Mouse (Mus musculus) right cerebral cortex, postnatal 25 days (tissue): ENCODE results near the gene Txndc11.
"Not testable (repeated sequence)": the region's sequence is repeated elsewhere in the genome, so short reads cannot be mapped to it uniquely, and the experiment has no call there.

Experiments used
- DNase-seq: peaks from one replicate; pipeline ENCODE4 v3.0.0; 2022

The Txndc11 gene

GRCm38 (mm10) chr16:11134348-11135344 is at the start of gene Txndc11:
TSS of gene Txndc11 (minus strand) at chr16:11134650.
- DNase-seq, result peak; percentile 100

DNA sequence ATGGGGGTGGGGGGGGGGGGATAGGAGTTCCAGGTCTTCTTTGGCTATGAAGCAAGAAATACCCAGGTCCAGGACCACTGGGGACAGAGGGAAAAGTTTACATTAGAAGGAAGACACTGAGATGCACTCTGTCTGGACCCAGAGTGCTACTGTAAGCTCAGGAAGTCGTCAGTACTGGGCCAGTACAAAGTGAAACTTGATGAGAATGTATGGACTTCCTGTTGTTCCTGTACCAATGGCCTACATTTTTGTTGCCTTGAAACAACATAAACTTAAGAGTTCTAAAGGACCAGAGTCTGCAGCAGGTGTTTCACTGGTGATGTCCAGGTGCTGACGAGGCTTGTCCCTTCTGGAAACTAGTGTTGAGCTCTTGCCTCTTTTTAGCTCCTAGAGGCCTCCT is 43.0 kb upstream of the Txndc11 start:
- no peak for DNase-seq

GRCm38 (mm10) chr16:11176884-11177244 is 42.4 kb upstream of the Txndc11 start:
- DNase-seq, result no peak

DNA sequence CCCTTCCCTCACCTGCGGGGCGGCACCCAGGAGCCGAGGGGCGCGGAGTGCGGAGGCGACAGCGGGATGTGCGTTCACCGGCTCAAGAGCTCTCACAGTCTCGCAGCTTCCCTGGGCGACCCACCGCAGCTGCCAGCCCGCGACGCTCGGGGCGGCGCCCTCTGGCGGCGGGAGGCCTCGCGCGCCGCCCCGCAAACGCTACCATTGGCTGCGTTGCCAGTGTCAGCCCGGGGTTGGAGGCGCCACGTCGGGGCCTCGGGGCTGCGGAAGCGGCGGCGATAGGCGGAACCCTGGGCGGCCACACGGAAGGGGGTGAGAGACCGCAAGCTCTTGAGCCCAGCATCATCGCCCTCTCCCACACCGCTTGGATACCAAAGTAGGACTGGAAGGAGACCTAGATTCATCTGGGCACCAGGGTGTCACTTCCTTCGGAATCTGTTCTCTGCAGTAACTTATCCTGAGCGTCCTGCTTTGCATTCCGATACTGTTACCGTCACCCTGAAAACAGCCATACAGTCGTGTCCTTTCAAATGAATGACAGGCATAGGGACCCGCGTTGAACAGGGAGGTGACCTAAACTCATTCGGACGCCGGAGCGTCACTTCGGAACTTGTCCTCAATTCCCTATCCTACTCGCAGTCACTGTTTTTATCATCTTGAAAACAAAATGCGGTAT is 41.9 kb upstream of the Txndc11 start, which contains the start of gene Zc3h7a:
Gene Zc3h7a, minus strand, starts transcription at position 186 of the 676 bp plus-strand sequence.
- peak; percentile 91 for DNase-seq

GRCm38 (mm10) chr16:11175489-11176207 is 41.2 kb upstream of the Txndc11 start:
- no peak for DNase-seq

DNA sequence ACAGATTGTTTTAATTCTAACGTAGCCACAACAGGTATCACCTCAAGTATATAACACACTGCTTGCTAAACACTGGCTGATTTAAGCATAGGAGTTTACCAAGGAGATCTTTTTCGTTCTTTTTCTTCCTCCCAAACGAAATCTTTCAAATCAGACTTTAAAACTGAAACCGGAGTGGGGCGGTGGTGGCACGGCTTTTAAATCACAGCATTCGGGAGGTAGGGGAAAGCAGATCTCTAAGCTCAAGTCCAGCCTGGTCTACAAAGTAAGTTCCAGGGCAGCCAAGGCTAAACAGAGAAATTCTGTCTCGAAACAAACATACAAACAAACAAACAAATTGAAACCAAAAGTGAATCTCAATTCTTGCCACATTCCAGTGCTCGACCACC is 40.6 kb upstream of the Txndc11 start:
- no peak for DNase-seq

DNA sequence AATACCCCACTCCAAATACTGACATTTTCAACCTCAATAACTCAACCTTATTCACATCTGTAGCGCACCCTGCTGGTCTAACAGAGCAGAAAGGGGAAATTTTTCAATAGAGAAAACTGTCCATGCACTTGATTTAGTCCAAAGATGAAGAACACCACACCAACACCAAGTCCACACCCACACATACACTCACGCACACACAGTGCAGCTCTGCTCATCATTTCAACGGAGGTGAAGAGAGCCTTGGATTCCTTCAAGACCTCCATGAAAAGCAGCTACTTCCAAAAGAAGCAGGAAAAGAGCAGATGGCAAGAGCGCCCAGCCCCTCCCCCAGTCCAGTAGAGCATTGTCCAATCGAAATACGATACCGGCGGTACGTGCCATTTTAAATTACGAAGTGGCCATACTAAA is 40.2 kb upstream of the Txndc11 start:
- DNase-seq, result peak; percentile 29

DNA sequence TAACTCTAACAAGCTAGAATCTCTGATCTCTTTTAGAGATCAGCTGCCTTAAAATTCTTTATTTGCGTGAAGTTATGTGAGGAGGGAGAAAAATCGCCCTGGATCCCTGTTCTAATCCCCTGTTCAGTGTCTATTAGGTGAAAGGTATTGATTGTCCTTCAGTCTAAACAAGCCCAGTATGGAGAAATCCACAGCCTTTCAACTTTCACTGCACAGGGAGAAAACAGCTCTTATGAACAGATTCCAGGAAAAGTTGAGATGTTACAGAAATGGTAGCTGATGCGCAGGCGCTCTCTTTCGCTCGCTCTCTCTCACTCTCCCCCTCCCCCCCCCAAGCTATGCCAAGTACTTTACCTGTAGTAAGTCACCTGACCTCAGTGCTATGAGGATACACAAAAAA is 37.2 kb upstream of the Txndc11 start:
- DNase-seq, result no peak

- peak; percentile 21 for DNase-seq
Observed at GRCm38 (mm10) chr16:11166431-11166830, 32.0 kb upstream of the Txndc11 start.

DNA sequence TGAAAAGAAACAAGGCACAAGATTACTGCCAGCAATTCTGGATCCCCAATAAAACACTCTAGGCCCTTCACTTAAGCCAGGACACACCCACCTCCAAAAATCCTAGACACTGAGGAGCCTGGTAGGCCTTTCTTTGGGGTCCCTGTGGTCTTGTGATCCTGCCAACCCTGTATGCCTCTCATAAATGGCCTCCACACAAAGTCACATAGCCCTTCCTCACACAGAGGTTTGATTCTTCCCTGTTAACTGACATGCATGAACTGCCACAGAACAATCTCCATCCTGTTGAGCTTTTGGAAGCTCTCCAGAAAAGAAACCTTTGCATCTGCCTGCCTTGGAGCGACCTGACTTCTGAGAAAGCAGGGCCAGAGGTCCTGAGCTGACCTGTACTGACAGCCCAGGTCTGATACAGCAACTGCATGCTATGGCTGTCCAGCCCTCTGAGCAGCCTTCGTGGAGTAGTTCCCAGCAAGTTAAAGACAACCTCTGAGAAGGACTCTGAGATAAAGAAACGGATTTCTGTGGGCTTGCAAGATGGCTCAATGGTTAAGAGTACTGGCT is 30.3 kb upstream of the Txndc11 start:
- no peak for DNase-seq

DNA sequence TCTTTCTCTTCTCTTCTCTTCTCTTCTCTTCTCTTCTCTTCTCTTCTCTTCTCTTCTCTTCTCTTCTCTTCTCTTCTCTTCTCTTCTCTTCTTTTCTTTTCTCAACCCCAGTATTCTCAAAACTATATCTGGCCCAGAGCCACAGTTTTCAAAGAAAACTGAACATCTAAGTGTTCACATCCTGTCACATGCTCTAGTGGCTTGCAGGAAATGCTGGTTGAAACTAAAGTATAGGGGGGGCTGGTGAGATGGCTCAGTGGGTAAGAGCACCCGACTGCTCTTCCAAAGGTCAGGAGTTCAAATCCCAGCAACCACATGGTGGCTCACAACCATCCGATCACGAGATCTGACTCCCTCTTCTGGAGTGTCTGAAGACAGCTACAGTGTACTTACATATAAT is 23.3 kb upstream of the Txndc11 start:
- not testable (repeated sequence) for DNase-seq

DNA sequence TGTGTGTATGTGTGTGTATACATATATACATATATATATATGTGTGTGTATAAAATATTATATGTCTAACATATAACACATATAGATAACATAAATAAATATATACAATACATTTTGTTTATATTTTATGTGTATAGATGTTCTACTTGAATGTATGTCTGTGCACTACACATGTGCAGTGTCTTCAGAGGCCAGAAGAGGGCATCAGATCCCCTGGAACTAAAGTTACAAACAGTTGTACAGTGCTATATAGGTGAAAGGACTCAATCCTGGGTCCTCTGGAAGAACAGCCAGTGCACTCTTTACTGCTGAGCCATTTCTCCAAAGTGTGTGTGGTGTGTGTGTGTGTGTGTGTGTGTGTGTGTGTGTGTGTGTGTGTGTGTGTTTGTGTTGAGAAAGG is 20.1 kb upstream of the Txndc11 start:
- DNase-seq, result no peak

- DNase-seq, result peak; percentile 100
Observed at GRCm38 (mm10) chr16:11143706-11144483, 9.4 kb upstream of the Txndc11 start.

- DNase-seq, result no peak
Observed at GRCm38 (mm10) chr16:11133476-11134347, 738 bp downstream of the Txndc11 start.

GRCm38 (mm10) chr16:11132839-11133238 is 1.6 kb downstream of the Txndc11 start:
- DNase-seq, result no peak

DNA sequence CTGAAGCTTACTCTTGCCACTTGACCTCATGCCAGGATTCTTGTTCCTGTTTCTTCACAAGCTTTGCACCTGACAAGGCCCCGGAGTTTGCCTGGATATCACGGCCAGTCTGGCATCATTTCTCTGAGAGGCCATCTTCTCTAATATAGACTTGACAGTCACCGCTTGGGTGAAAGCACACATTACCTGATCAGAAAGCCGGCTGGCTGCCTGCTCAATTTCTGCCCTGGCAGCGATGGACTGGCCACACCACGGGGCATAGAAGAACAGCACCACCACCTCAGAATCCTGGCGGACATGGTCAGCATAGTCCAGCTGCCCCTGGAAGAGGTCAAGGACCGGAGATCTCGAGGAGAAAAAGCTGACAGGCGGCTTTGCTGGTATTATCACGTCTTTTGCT is 6.1 kb downstream of the Txndc11 start:
- DNase-seq, result no peak

DNA sequence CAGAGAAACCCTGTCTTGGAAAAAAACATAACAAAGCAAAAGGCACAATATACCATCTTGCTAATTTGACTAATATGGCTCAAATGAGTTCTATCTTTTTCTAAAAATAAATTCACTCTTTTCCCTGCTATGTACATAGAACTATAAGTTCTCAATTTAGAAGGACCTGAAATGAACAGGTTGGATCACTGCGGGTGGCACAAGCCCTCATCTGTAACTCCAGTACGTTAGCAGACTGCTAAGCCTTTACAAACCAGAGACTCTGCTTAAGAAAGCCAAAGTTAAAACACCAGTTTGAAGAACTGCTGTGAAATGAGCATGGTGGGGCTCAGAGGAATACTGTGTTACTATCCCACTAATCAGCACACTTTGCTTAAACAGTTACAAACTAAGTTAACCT is 9.1 kb downstream of the Txndc11 start:
- no peak for DNase-seq

- DNase-seq, result no peak
Observed at GRCm38 (mm10) chr16:11124110-11124509, 10.3 kb downstream of the Txndc11 start.

GRCm38 (mm10) chr16:11122625-11123024 is 11.8 kb downstream of the Txndc11 start:
- no peak for DNase-seq

DNA sequence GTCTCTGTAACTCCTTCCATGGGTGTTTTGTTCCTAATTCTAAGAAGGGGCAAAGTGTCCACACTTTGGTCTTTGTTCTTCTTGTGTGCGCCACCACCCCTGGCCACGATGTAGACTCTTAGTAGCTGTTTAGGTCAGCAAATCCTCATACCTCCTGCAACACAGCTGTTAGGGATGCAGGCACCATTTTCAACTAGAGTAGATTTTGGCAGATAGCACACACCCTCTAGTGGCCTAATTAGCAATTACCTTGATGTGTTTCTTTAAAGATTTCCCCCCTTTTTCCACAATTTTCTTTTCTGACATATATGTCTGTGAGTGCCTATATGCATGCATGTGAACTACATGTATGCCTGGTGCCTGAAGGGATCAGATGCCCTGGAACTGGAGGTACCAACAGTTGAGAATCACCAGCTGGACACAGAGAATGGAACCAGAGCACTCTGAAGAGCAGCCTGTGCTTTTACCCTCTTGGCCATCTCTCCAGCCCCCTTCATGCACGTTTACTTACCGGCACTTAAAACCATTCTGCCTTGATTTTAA is 25.2 kb downstream of the Txndc11 start:
- no peak for DNase-seq

DNA sequence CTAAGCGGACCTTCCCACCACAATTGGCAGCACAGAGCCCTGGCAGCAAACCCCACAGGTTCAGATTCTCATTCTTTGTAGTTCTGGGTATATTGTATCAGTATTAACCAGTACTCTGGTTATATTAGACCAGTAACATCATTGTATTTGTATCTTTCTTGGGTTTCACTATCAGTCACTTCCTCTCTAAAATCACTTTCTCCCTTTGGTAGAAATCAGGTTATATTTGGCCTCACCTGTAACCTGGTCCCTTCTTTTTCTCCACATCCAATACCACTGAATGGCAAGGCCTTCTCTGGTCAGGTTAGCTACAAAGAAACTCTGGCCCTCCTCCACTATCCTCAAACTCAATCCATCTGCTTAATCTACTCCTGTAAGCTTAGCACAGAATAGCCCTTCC is 29.5 kb downstream of the Txndc11 start:
- DNase-seq, result no peak
